Mouse (Mus musculus) liver, postnatal 0 days (tissue): ENCODE measurements at regions not wholly inside any gene's neighbourhood (a gene's known extent, or its start where the extent isn't known, plus 50 kb on each side); places are given as distances from the start of the nearest gene placed in this dataset.

Experiments
- CTCF ChIP-seq: sonication (generic); IDR thresholded peaks from 2 replicates; pipeline ENCODE4 v1.5.1; 2016; ENCODE audit warnings: antibody characterized with exemption, low read depth
- EP300 ChIP-seq: IDR thresholded peaks from 2 replicates; pipeline ENCODE4 v1.6.1; 2016; ENCODE audit warnings: antibody characterized with exemption, low read depth, mild to moderate bottlenecking

GRCm38 (mm10) chr13:112004126-112004525, 195.3 kb upstream of the Map3k1 start:
- TF ChIP-seq CTCF (no peak), EP300 (no peak)
